Mouse (Mus musculus): ENCODE measurements around the gene Mlst8.
A peak's percentile ranks its signal among the peaks of the same experiment; 100 is the strongest.

GRCm38 (mm10) chr17:24454756-24455522 lies 23.9 kb downstream of the Mlst8 start:
- TF ChIP-seq CTCF (IDR thresholded peaks at IDR 0.05; ENCODE audit: low read depth) (peak; percentile 48), EP300 (optimal IDR thresholded peaks at IDR 0.05) (no peak)
